Mouse (Mus musculus): ENCODE data around the gene Dclre1a.
"Not testable (repeated sequence)": the region's sequence is repeated elsewhere in the genome, so short reads cannot be mapped to it uniquely, and the experiment has no call there.

Gene Dclre1a

GRCm38 (mm10) chr19:56548230-56549032, 409 bp upstream of the Dclre1a start, which contains the start of gene Nhlrc2:
Gene Nhlrc2, plus strand, starts transcription at chr19:56548261.
- peak; percentile 82 for DNase-seq (ENCODE audit: low spot score)

GRCm38 (mm10) chr19:56546031-56546430, 2.0 kb downstream of the Dclre1a start:
- no peak for DNase-seq (ENCODE audit: low spot score)

DNA sequence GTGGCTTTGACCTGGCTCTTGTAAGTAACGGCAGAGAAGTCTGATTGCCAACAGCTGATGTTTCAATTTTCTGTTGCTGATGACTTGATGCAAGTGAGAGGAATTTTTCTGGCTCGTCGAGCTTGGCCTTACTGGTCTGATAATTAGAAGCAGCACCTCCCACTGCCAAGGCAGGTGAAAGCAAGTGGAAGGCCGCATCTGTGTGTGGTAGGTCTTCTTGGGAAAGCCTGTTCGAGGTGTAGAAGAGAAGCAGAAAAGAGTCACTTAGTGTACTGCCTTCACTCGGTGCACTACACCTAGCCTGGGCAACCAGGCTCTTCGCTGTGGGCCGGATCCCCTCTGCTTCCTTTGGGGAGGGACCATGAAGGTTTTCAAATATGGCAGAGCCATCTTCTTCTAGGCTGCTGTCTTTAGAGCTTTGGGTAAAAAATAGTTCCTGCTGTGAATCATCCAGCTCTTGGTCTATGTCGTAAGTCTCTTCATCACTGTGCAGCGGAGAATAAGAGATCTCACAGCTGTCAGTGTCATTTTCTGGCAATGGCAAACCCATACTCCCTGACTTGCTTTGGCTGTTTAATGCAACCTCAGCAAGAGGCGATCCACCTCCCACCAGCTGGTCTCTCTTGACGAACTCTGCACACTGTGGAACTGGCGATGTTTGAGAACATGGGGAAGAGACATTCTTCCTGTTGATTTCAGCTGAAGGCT, 3.2 kb downstream of the Dclre1a start:
- no peak for DNase-seq (ENCODE audit: low spot score)

GRCm38 (mm10) chr19:56543320-56543719, 4.7 kb downstream of the Dclre1a start:
- DNase-seq (ENCODE audit: low spot score) = no peak

DNA sequence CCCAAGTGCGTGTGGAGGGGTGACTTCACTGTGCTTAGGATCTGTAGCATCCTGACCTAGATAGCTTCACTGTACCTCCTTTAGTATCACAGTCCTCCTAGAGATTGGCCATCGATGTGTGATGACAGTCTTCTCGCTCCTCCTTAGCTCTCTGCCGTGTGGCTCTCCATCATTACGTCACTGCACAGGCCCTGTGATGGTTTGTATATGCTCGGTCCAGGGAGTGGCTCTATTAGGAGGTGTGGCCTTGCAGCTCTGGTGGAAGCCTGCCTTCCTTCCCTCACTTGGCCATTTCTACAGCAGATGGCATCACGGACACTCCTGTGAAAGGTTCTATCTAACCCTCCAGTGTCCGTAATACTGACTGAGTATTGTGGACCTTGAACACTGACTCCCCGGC, 12.3 kb downstream of the Dclre1a start:
- no peak for DNase-seq (ENCODE audit: low spot score)

DNA sequence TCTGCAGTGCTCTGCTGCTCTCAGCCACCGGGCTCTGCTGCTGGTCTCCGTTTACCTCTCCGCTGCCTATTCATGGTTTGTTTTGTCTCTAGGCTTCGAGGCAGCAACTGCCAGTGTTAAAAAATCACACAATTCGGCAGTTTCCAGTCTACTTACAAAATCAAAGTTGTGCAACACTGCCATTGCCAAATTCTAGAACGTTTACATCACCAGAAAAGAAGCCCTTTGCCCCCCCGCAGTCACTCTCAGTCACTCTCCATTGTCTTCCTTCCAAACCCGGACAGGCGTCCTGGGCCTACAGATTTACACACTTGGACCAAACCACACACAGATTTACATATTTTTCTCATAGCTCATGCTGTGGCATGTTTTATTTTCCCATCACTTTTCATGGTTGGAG, 13.0 kb downstream of the Dclre1a start:
- no peak for DNase-seq (ENCODE audit: low spot score)

GRCm38 (mm10) chr19:56534337-56534736, 13.7 kb downstream of the Dclre1a start:
- DNase-seq (ENCODE audit: low spot score) = no peak

DNA sequence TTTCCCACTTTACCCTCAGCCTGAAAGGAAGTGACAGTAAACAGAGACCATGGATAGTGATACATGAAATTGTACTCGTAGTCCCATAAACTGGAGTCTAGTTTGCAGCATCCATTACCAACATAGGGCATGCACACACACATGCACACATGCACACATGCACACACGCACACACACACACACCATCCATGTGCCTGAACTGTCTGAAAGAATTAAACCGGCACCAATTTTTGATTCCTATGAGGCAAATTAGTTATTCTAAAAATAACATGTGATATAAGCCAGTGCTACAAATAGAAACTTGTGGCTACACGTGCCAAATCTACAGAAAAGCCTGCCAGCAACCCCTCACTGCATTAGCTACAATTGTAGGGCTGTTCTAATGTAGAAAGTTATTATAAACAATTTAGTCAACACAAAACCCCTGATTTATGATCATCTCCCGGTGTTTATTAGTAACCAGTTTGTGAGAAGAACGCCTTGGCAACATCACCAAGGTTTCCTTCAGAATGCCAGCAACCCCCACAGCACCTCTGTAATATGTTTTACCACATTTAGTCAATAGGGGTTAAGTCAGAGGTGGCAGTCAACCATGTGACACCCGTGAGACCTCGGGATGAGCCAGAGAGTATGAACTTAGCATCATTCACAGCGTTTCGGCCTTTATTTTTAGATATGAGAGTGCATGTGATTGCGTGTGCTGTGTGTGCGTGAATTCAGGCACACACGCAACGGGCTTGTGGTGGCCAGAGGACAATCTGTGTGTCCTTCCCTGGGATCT, 14.5 kb downstream of the Dclre1a start:
- no peak for DNase-seq (ENCODE audit: low spot score)

DNA sequence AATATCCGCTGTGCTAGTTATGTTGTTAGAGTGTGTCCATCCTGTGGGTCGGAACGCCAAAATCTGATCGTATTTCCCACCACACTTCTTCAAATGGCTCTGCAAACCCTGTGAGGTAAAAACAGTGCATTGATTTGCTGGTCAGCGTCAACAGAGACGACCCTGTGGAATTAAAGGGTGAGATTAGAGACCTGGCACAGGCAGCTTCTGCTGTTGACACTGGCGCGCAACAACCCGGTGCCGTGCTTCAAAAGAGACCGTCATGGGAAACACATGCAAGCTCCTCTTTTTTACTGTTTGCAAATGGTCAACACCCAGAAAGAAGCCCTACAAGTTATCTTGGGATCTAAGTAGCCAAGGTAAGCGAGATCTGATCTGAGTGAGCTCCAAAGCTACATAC, 16.8 kb downstream of the Dclre1a start:
- DNase-seq (ENCODE audit: low spot score) = no peak

GRCm38 (mm10) chr19:56530529-56530928, 17.5 kb downstream of the Dclre1a start:
- not testable (repeated sequence) for DNase-seq (ENCODE audit: low spot score)

DNA sequence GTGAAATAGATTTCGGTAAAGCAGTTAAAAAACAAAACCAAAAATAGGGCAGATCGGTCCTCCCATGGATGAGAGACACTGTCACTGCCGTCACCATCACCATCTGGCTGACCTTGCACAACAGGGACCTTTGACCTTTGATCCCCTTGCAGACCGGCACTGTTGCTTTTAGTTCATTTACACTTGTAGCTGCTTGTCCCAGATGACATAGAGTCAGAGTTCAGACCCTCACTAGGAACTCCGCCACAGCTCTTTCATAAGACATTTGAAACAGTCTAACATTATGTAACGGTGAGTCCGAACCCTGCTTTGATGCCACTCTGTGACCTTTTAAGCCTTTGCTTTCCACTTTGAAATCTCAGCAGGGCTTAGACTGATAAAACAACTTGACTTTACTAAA, 28.6 kb downstream of the Dclre1a start:
- not testable (repeated sequence) for DNase-seq (ENCODE audit: low spot score)

GRCm38 (mm10) chr19:56513527-56513926, 34.5 kb downstream of the Dclre1a start:
- DNase-seq (ENCODE audit: low spot score) = not testable (repeated sequence)

DNA sequence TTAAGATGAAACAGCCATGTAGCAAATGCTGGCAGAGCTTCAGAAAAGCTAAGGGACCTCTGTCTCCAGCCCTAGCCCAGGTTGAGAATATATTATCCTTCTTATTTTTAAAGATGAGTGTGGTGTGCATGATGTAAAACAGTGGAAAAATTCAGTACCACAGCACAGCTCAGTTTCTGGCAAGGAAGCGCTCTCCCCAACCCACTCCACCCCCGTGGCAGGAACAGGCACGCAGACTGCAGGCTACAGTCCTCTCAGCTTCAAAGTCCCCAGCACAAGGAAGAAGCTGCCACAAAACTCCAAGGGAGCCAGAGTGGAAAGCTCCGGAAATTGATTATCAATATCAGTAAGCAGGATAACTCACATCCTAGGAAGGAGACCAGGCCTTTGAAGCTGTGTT, 36.8 kb downstream of the Dclre1a start:
- DNase-seq (ENCODE audit: low spot score) = not testable (repeated sequence)

- DNase-seq (ENCODE audit: low spot score) = not testable (repeated sequence)
Observed at GRCm38 (mm10) chr19:56503525-56503924, 44.5 kb downstream of the Dclre1a start.

GRCm38 (mm10) chr19:56503069-56503468, 45.0 kb downstream of the Dclre1a start:
- not testable (repeated sequence) for DNase-seq (ENCODE audit: low spot score)

GRCm38 (mm10) chr19:56494157-56494556, 53.9 kb downstream of the Dclre1a start:
- DNase-seq (ENCODE audit: low spot score) = not testable (repeated sequence)

DNA sequence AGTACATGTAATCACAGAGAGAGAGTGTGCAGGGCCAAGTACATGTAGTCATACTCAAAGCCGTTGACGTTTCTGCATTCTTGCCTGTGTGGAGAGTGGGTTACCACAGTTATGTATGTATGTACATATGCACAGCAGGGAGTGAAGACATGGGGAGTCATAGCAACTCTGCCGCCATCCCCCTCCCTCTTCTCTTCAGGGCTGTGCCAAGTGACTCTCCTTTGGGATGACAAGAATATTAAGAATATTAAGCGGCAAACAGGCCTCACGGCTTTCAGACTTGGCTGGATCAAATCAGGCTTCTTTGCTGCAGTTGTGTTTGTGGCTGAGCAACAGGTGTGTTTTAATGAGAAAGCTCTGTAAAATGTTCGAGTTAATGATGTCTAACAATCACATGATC, 58.4 kb downstream of the Dclre1a start:
- DNase-seq (ENCODE audit: low spot score) = no peak

- DNase-seq (ENCODE audit: low spot score) = no peak
Observed at GRCm38 (mm10) chr19:56487339-56487738, 60.7 kb downstream of the Dclre1a start.

- DNase-seq (ENCODE audit: low spot score) = no peak
Observed at GRCm38 (mm10) chr19:56486926-56487325, 61.1 kb downstream of the Dclre1a start.

GRCm38 (mm10) chr19:56485376-56486271, 62.4 kb downstream of the Dclre1a start:
- no peak for DNase-seq (ENCODE audit: low spot score)

- no peak for DNase-seq (ENCODE audit: low spot score)
Observed at GRCm38 (mm10) chr19:56484630-56485375, 63.2 kb downstream of the Dclre1a start.

Data from spleen, adult 12 weeks (tissue).